Mouse (Mus musculus) kidney, adult 2 months (tissue): ENCODE results near the gene Slc22a15. TPM values are rescaled to one million over a fixed set of nuclear protein-coding genes. Genes with fewer than 3 reads are reported as not detected.

ENCODE experiments used
- DNase-seq: peaks from one replicate; pipeline ENCODE4 v3.0.0; 2021
- H3K27ac ChIP-seq: fragments of 200-500 bp; 2 replicates; pipeline ENCODE4 v1.5.1; 2012; ENCODE audit warnings: low read depth, low read length, control low read depth, inconsistent platforms; ENCODE audit not compliant: insufficient read depth
- H3K27me3 ChIP-seq: fragments of 200-500 bp; replicated peaks from 2 replicates; pipeline ENCODE4 v1.6.1; 2012; ENCODE audit warnings: mild to moderate bottlenecking, moderate library complexity, low read length, inconsistent platforms; ENCODE audit not compliant: control insufficient read depth, insufficient read depth
- H3K36me3 ChIP-seq: fragments of 200-500 bp; 2 replicates; pipeline ENCODE4 v1.6.1; 2012; ENCODE audit warnings: mild to moderate bottlenecking, moderate library complexity, low read length, inconsistent platforms; ENCODE audit not compliant: control insufficient read depth, insufficient read depth
- H3K4me1 ChIP-seq: fragments of 200-500 bp; 2 replicates; pipeline ENCODE4 v1.6.1; 2011; ENCODE audit warnings: low read length; ENCODE audit not compliant: control insufficient read depth, insufficient read depth
- H3K4me3 ChIP-seq: fragments of 200-500 bp; 2 replicates; pipeline ENCODE4 v1.5.1; 2011; ENCODE audit warnings: mild to moderate bottlenecking, low read depth, low read length, control low read depth; ENCODE audit not compliant: insufficient read depth
- CTCF ChIP-seq: fragments of 200-500 bp; conservative IDR thresholded peaks from 2 replicates; pipeline ENCODE4 v1.5.1; 2011; ENCODE audit warnings: low read depth, mild to moderate bottlenecking, control low read depth, low read length, moderate library complexity, mixed read lengths; ENCODE audit not compliant: insufficient read depth, insufficient read length
- POLR2A ChIP-seq: fragments of 200-500 bp; IDR thresholded peaks from one replicate; pipeline ENCODE4 v1.6.1; 2011; ENCODE audit warnings: low read depth, low read length, control low read depth
- WGBS: fragments of 180-500 bp; shearing (Covaris S2); methylation state at CpG from one replicate; pipeline ENCODE4 v1.1.7; 2018; 5-methylcytosine and 5-hydroxymethylcytosine counted together
- polyA plus RNA-seq: library from polyadenylated mRNA; depleted of rRNA; stranded (reverse); fragments of >200 nt; gene quantifications from 2 replicates; pipeline ENCODE4 v1.2.3, GENCODE M21; 2012

The Slc22a15 gene
- polyA plus RNA-seq, 1 experiment = 2.7 TPM

- Histone ChIP-seq H3K27me3 (no peaks in the 10 kb centered on the region), H3K4me1 (no peaks in the 10 kb centered on the region), H3K36me3 (no peaks in the 10 kb centered on the region), H3K27ac (no peak overlapping the region), H3K4me3 (no peak overlapping the region)
- no peak for TF ChIP-seq CTCF
- TF ChIP-seq POLR2A = no peak
- 95% methylated on average over 2 of the region's 2 CpGs for WGBS
- no peak for DNase-seq
These were observed 9.6 kb upstream of the Slc22a15 start for GRCm38 (mm10) chr3:101933820-101934219.

- Histone ChIP-seq H3K36me3 (no peaks in the 10 kb centered on the region), H3K27ac (no peak overlapping the region), H3K4me3 (no peak overlapping the region), H3K27me3 (no peaks in the 10 kb centered on the region), H3K4me1 (no peaks in the 10 kb centered on the region)
- no peak for DNase-seq
- TF ChIP-seq POLR2A = no peak
- no peak for TF ChIP-seq CTCF
- WGBS = 72% methylated on average over 4 of the region's 4 CpGs
These were observed 5.0 kb upstream of the Slc22a15 start for GRCm38 (mm10) chr3:101929105-101929876.

GRCm38 (mm10) chr3:101926636-101927035 is 2.4 kb upstream of the Slc22a15 start:
- TF ChIP-seq CTCF (no peak), POLR2A (no peak)
- Histone ChIP-seq H3K27me3 (no peaks in the 10 kb centered on the region), H3K4me3 (no peak overlapping the region), H3K36me3 (no peaks in the 10 kb centered on the region), H3K4me1 (no peaks in the 10 kb centered on the region), H3K27ac (no peak overlapping the region)
- DNase-seq = no peak

GRCm38 (mm10) chr3:101925663-101926062 is 1.4 kb upstream of the Slc22a15 start:
- no peak overlapping the region for H3K27ac ChIP-seq

GRCm38 (mm10) chr3:101922366-101922765 is 1.9 kb downstream of the Slc22a15 start:
- Histone ChIP-seq H3K36me3 (no peaks in the 10 kb centered on the region), H3K27ac (no peak overlapping the region), H3K27me3 (no peaks in the 10 kb centered on the region), H3K4me1 (no peaks in the 10 kb centered on the region), H3K4me3 (no peak overlapping the region)
- TF ChIP-seq CTCF = no peak
- TF ChIP-seq POLR2A = no peak
- DNase-seq = no peak
- 71% methylated on average over 7 of the region's 7 CpGs for WGBS

More at GRCm38 (mm10) chr3:101925663-101926062, 1.4 kb upstream of the Slc22a15 start:
- H3K36me3 ChIP-seq = no peaks in the 10 kb centered on the region
- H3K4me1 ChIP-seq = no peaks in the 10 kb centered on the region
- WGBS = 61% methylated on average over 1 of the region's 1 CpGs
- H3K27me3 ChIP-seq = no peaks in the 10 kb centered on the region
- peak; percentile 33 for DNase-seq
- TF ChIP-seq CTCF = no peak
- no peak for TF ChIP-seq POLR2A
- H3K4me3 ChIP-seq = no peak overlapping the region

DNA sequence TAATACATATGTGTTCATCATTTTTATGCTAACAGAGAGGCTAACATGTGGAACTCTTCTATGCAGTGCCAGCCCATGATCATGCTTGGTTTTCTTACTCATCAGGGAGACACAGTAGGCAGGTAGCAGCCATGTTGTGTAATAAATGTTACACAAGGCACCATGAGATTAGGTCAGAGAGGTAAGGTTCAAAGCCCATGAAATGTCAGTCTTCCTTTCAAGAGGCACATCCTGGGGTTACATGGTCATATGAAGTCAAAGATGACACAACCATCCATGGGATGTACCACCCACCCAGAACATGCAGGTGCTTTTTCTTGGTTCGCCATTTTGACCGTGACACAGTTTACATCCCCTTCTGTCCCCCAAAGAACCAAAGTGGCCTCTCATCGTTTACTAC is 5.7 kb downstream of the Slc22a15 start:
- H3K4me3 ChIP-seq = no peak overlapping the region
- H3K27ac ChIP-seq = no peak overlapping the region
- H3K27me3 ChIP-seq = no peaks in the 10 kb centered on the region
- 95% methylated on average over 3 of the region's 3 CpGs for WGBS
- no peaks in the 10 kb centered on the region for H3K4me1 ChIP-seq
- no peak for DNase-seq
- TF ChIP-seq POLR2A = no peak
- TF ChIP-seq CTCF = no peak
- H3K36me3 ChIP-seq = no peaks in the 10 kb centered on the region

DNA sequence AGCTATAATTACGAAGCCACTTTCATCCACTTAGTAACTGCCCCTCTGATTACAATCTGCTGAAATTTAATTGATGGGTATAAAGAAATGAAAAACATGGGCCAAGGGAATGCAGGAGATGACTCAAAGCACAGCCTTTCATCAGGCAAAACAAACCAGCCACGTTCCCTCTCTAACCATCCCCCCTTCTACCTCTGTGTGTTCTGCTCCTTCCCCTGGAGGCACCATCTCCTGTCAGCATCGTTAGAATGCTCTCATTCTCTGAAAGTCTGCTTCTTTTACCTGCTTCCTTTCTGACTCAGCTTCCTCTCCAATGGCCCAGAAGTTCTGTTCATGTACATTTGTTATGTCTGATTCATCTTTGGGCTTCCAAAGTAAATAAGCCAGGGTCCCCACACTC is 6.6 kb downstream of the Slc22a15 start:
- no peak overlapping the region for H3K4me3 ChIP-seq
- WGBS = 42% methylated on average over 3 of the region's 3 CpGs
- no peak for DNase-seq
- H3K27me3 ChIP-seq = no peaks in the 10 kb centered on the region
- H3K36me3 ChIP-seq = no peaks in the 10 kb centered on the region
- H3K4me1 ChIP-seq = no peaks in the 10 kb centered on the region
- TF ChIP-seq CTCF (no peak), POLR2A (no peak)
- no peak overlapping the region for H3K27ac ChIP-seq
